Mouse (Mus musculus): Measurements from ENCODE around the gene Maz. TPM values are rescaled to one million over a fixed set of nuclear protein-coding genes. Genes with fewer than 3 reads are reported as not detected.
A peak's percentile ranks its signal among the peaks of the same experiment; 100 is the strongest.

The Maz gene
- polyA plus RNA-seq, 2 experiments = 66.7 to 298 TPM

DNA sequence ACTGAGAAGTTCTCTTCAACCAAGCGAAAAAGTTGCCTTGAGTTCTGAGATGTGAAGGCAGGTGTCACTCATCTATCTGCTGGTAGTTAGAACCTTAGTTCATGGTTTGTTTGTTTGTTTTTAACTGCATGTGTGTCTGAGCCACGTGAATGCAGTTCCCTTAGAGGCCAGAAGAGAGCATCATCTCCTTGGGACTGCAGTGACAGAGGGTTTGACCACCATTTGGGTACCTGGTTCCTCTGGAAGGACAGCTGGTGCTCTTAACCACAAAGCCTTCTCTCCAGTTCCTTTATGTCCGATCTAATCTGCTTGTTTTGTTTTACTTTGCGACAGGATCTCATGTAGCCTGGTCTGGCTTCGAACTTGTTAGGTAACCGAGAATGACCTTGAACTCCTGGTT lies 38.7 kb upstream of the Maz start:
- Histone ChIP-seq H3K27ac (replicated peaks; ENCODE audit: low read depth, low read length) (no peak overlapping the region), H3K27me3 (ENCODE audit: control insufficient read depth, insufficient read depth, low read length) (no peaks in the 10 kb centered on the region), H3K4me3 (replicated peaks; ENCODE audit: low read length) (no peak overlapping the region), H3K4me2 (replicated peaks; ENCODE audit: low read depth, low read length, severe bottlenecking) (no peak overlapping the region), H3K4me1 (ENCODE audit: control insufficient read depth, insufficient read depth, low read length) (no peaks in the 10 kb centered on the region), H3K9me3 (ENCODE audit: control insufficient read depth, low read length) (no peaks in the 10 kb centered on the region), H3K36me3 (ENCODE audit: control insufficient read depth, insufficient read depth, low read length) (no peaks in the 10 kb centered on the region), H3K9ac (ENCODE audit: low read depth, low read length, severe bottlenecking) (no peak overlapping the region)
- TF ChIP-seq POLR2A (IDR thresholded peaks at IDR 0.05; ENCODE audit: borderline replicate concordance, extremely low read depth, insufficient read depth, insufficient read length) = no peak
- WGBS = 90% methylated on average over 6 of the region's 6 CpGs
- DNase-seq (ENCODE audit: low spot score) (no peak), ATAC-seq (ENCODE audit: low FRiP score, low read depth) (no peak)

DNA sequence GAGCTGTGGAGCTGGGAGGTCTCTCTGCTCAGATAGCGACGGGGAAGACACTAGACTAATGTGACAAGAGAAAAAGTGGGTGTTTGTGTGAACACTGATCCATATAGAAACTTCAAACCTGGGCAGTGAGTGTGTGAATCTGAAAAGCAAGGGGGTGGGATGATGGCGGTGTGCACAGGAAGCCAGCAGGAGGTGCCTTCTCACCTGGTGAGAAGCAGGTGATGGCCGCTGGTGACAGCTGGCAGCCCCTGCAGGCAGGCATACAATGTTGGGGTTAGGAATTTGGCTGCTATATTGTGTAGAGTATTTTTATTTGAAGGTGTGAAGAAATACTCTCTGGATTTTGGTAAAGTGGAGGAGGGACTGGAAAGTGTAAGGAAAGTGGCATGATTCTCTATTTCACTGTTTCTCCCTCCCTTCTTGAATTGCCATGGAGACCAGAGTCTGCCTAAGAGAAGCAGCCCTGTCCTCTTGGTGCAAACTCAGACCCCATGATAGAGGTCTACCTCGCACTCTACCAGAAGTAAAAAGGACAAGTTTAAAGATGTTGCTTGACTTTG lies 28.3 kb upstream of the Maz start:
- no peak for ATAC-seq (ENCODE audit: low FRiP score, low read depth)
- H3K9ac ChIP-seq (ENCODE audit: low read depth, low read length, severe bottlenecking) = no peak overlapping the region
- no peak overlapping the region for H3K27ac ChIP-seq (replicated peaks; ENCODE audit: low read depth, low read length)
- H3K4me1 ChIP-seq (ENCODE audit: control insufficient read depth, insufficient read depth, low read length) = no peaks in the 10 kb centered on the region
- H3K36me3 ChIP-seq (ENCODE audit: control insufficient read depth, insufficient read depth, low read length) = no peaks in the 10 kb centered on the region
- WGBS = 61% methylated on average over 5 of the region's 5 CpGs
- DNase-seq (ENCODE audit: low spot score) = no peak
- no peaks in the 10 kb centered on the region for H3K9me3 ChIP-seq (ENCODE audit: control insufficient read depth, low read length)
- no peak overlapping the region for H3K4me2 ChIP-seq (replicated peaks; ENCODE audit: low read depth, low read length, severe bottlenecking)
- H3K4me3 ChIP-seq (replicated peaks; ENCODE audit: low read length) = no peak overlapping the region
- no peak for TF ChIP-seq POLR2A (IDR thresholded peaks at IDR 0.05; ENCODE audit: borderline replicate concordance, extremely low read depth, insufficient read depth, insufficient read length)
- H3K27me3 ChIP-seq (ENCODE audit: control insufficient read depth, insufficient read depth, low read length) = no peaks in the 10 kb centered on the region

DNA sequence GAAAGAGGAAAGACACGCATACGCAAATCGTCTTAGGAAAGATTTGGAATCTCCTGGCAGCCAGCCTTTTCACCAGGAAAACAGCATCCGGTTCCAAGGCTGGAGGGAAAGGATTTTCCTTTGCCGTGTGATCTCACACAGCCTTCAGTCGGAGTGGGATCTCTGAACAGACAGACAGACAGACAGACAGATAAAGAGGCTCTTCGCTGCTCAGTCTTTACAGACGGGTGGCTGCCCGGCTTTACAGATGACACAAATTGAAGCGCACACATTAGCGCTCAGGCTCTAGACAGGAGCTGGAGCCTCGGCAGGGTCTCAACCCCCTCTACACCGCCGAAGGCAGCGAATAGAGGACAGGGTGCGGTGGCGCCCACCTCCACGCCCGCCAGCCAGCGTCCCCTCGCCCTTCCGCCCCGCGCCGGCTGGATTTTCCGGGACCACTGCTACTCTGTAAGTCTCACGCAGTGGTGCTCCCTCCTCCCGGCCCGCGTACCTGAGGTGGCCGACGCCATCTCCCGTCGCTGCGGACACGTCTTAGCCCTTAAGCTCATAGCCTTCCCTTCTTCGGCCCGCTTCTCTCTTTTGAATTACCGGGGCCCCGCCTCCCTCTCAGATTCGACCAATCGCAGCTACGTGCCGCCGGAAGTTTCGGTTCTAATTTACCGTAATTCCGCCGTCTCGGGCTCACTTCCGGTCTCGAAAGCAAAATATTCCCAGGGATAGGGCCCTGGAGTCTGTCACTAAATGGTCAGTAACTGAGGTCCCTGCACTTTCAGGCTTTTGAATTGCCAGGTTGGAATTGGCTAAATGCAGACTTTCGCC lies 15.2 kb upstream of the Maz start, which contains the start of gene Kif22:
Kif22 (minus strand) TSS at position 621 of the 822 bp plus-strand sequence.
- ATAC-seq (ENCODE audit: low FRiP score, low read depth) = peak; percentile 88
- 1% methylated on average over 52 of the region's 53 CpGs for WGBS
- TF ChIP-seq POLR2A (IDR thresholded peaks at IDR 0.05; ENCODE audit: borderline replicate concordance, extremely low read depth, insufficient read depth, insufficient read length) = no peak

DNA sequence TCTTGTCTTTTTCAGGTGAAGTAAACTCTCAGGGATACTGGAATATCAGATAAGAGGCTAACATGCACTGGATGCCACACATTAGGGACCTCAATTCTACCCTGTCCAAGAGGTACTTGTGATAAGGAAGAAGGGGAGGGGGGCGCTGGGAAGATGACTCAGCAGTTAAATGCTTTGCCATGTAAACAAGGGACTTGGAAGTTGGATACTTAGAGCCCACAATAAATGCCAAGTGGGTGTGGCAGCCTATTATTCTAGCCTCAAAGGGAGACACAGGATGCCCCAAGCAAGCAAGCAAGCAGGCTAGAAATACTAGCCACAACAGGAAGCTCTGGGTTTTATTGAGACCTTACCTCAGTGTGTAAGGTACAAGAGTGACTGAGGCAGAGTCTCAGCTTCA lies 4.4 kb upstream of the Maz start:
- Histone ChIP-seq H3K4me1 (ENCODE audit: control insufficient read depth, insufficient read depth, low read length) (peaks cover 7% of the 10 kb centered on the region), H3K27me3 (ENCODE audit: control insufficient read depth, insufficient read depth, low read length) (no peaks in the 10 kb centered on the region), H3K27ac (replicated peaks; ENCODE audit: low read depth, low read length) (no peak overlapping the region), H3K4me3 (replicated peaks; ENCODE audit: low read length) (no peak overlapping the region), H3K9me3 (ENCODE audit: control insufficient read depth, low read length) (no peaks in the 10 kb centered on the region), H3K36me3 (ENCODE audit: control insufficient read depth, insufficient read depth, low read length) (peaks cover 66% of the 10 kb centered on the region), H3K9ac (ENCODE audit: low read depth, low read length, severe bottlenecking) (no peak overlapping the region), H3K4me2 (replicated peaks; ENCODE audit: low read depth, low read length, severe bottlenecking) (no peak overlapping the region)
- ATAC-seq (ENCODE audit: low FRiP score, low read depth) (no peak), DNase-seq (ENCODE audit: low spot score) (no peak)
- TF ChIP-seq POLR2A (IDR thresholded peaks at IDR 0.05; ENCODE audit: borderline replicate concordance, extremely low read depth, insufficient read depth, insufficient read length) = no peak
- 81% methylated on average over 1 of the region's 1 CpGs for WGBS

More for the DNA sequence above, 15.2 kb upstream of the Maz start, which contains the start of gene Kif22:
- H3K4me3 ChIP-seq (replicated peaks; ENCODE audit: low read length) = peak within 1 kb of the TSS; percentile 84
- H3K9me3 ChIP-seq (ENCODE audit: control insufficient read depth, low read length) = no peaks in the 10 kb centered on the region
- peak within 1 kb of the TSS; percentile 71 for H3K9ac ChIP-seq (ENCODE audit: low read depth, low read length, severe bottlenecking)
- no peaks in the 10 kb centered on the region for H3K27me3 ChIP-seq (ENCODE audit: control insufficient read depth, insufficient read depth, low read length)
- H3K36me3 ChIP-seq (ENCODE audit: control insufficient read depth, insufficient read depth, low read length) = no peaks in the 10 kb centered on the region
- peak within 1 kb of the TSS; percentile 82 for H3K4me2 ChIP-seq (replicated peaks; ENCODE audit: low read depth, low read length, severe bottlenecking)
- peak within 1 kb of the TSS; percentile 72 for H3K27ac ChIP-seq (replicated peaks; ENCODE audit: low read depth, low read length)
- DNase-seq (ENCODE audit: low spot score) = peak; percentile 86
- peaks cover 4% of the 10 kb centered on the region; the same call in 1 of the 2 replicates for H3K4me1 ChIP-seq (ENCODE audit: control insufficient read depth, insufficient read depth, low read length)

DNA sequence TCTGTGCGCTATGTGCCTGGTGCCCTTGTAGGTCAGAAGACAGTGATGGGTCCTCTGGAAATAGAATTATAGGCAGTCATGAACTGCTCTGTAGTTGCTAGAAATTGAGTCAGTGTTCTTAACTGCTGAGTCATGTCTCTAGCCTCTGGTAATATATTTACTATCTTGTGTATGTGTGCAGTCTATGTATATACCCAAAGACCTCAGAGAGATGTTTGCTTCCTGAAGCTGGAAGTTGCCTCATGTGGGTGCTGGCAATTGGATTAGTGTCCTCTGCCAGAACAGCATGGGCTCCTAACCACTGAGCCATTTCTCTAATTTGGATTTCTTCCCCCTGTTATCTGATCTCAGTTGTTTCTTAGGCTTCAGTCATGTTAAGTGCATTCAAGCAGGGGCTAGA lies 3.3 kb upstream of the Maz start:
- H3K36me3 ChIP-seq (ENCODE audit: control insufficient read depth, insufficient read depth, low read length) = peaks cover 63% of the 10 kb centered on the region
- no peak overlapping the region for H3K9ac ChIP-seq (ENCODE audit: low read depth, low read length, severe bottlenecking)
- ATAC-seq (ENCODE audit: low FRiP score, low read depth) = no peak
- 100% methylated on average over 1 of the region's 1 CpGs for WGBS
- no peak overlapping the region for H3K27ac ChIP-seq (replicated peaks; ENCODE audit: low read depth, low read length)
- H3K4me1 ChIP-seq (ENCODE audit: control insufficient read depth, insufficient read depth, low read length) = peaks cover 7% of the 10 kb centered on the region
- TF ChIP-seq POLR2A (IDR thresholded peaks at IDR 0.05; ENCODE audit: borderline replicate concordance, extremely low read depth, insufficient read depth, insufficient read length) = no peak
- H3K27me3 ChIP-seq (ENCODE audit: control insufficient read depth, insufficient read depth, low read length) = no peaks in the 10 kb centered on the region
- no peak overlapping the region for H3K4me2 ChIP-seq (replicated peaks; ENCODE audit: low read depth, low read length, severe bottlenecking)
- no peak for DNase-seq (ENCODE audit: low spot score)
- no peaks in the 10 kb centered on the region for H3K9me3 ChIP-seq (ENCODE audit: control insufficient read depth, low read length)
- no peak overlapping the region for H3K4me3 ChIP-seq (replicated peaks; ENCODE audit: low read length)
